Mouse (Mus musculus): ENCODE measurements around the gene Nrbf2. TPM values are rescaled to one million over a fixed set of nuclear protein-coding genes. Genes with fewer than 3 reads are reported as not detected.

Gene Nrbf2
- polyA plus RNA-seq, 1 experiment: 8.5 TPM

- no peak overlapping the region for H3K27ac ChIP-seq (ENCODE audit: insufficient read depth, low read length)
- no peak overlapping the region for H3K4me3 ChIP-seq (ENCODE audit: extremely low read depth, insufficient read depth, insufficient read length)
- peaks cover 46% of the 10 kb centered on the region for H3K36me3 ChIP-seq (ENCODE audit: control insufficient read depth, insufficient read depth, low read length)
- no peak for DNase-seq (ENCODE audit: low read depth in 1 of 2, low spot score in 2 of 2)
- no peaks in the 10 kb centered on the region for H3K27me3 ChIP-seq (ENCODE audit: control insufficient read depth, insufficient read depth, low read length)
- TF ChIP-seq POLR2A (IDR thresholded peaks at IDR 0.05; ENCODE audit: low read depth, low read length) (no peak), CTCF (IDR thresholded peaks at IDR 0.05; ENCODE audit: extremely low read depth, insufficient read depth, insufficient read length, insufficient replicate concordance) (no peak)
- H3K4me1 ChIP-seq (ENCODE audit: control insufficient read depth, insufficient read depth, insufficient read length): no peaks in the 10 kb centered on the region; the same call in 1 of the 2 replicates
- 67% methylated on average over 3 of the region's 4 CpGs for WGBS
Measured at GRCm38 (mm10) chr10:67223942-67224341, 61.2 kb downstream of the Nrbf2 start.

DNA sequence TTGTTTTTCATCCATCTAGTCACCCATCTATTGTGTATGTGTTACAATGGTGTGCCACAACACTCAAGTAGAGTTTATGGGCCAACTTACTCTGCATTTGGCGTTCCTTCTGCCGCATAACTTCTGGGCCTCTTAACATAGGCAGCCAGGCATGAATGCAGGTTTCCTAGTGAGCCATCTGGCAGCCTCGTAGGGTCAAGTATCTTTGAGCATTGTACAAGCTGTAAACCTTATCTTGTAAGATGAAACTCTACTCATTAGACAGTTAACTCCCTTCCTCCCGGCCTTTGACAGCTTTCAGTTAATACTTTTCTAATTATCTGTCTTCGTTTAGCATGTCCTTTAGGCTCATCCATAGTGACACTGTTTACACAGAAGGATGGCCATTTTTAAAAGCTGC lies 63.8 kb downstream of the Nrbf2 start:
- no peak overlapping the region for H3K4me3 ChIP-seq (ENCODE audit: extremely low read depth, insufficient read depth, insufficient read length)
- no peak for TF ChIP-seq CTCF (IDR thresholded peaks at IDR 0.05; ENCODE audit: extremely low read depth, insufficient read depth, insufficient read length, insufficient replicate concordance)
- no peak for TF ChIP-seq POLR2A (IDR thresholded peaks at IDR 0.05; ENCODE audit: low read depth, low read length)
- no peaks in the 10 kb centered on the region; the same call in 1 of the 2 replicates for H3K4me1 ChIP-seq (ENCODE audit: control insufficient read depth, insufficient read depth, insufficient read length)
- no peaks in the 10 kb centered on the region for H3K27me3 ChIP-seq (ENCODE audit: control insufficient read depth, insufficient read depth, low read length)
- no peak for DNase-seq (ENCODE audit: low read depth in 1 of 2, low spot score in 2 of 2)
- 70% methylated on average over 5 of the region's 5 CpGs for WGBS
- H3K27ac ChIP-seq (ENCODE audit: insufficient read depth, low read length): no peak overlapping the region
- H3K36me3 ChIP-seq (ENCODE audit: control insufficient read depth, insufficient read depth, low read length): peaks cover 49% of the 10 kb centered on the region

- H3K4me3 ChIP-seq (ENCODE audit: extremely low read depth, insufficient read depth, insufficient read length): no peak overlapping the region
- TF ChIP-seq POLR2A (IDR thresholded peaks at IDR 0.05; ENCODE audit: low read depth, low read length) (no peak), CTCF (IDR thresholded peaks at IDR 0.05; ENCODE audit: extremely low read depth, insufficient read depth, insufficient read length, insufficient replicate concordance) (no peak)
- no peak overlapping the region for H3K27ac ChIP-seq (ENCODE audit: insufficient read depth, low read length)
- H3K27me3 ChIP-seq (ENCODE audit: control insufficient read depth, insufficient read depth, low read length): no peaks in the 10 kb centered on the region
- DNase-seq (ENCODE audit: low read depth in 1 of 2, low spot score in 2 of 2): no peak
- 90% methylated on average over 4 of the region's 4 CpGs for WGBS
- H3K36me3 ChIP-seq (ENCODE audit: control insufficient read depth, insufficient read depth, low read length): peaks cover 44% of the 10 kb centered on the region
- no peaks in the 10 kb centered on the region; the same call in 1 of the 2 replicates for H3K4me1 ChIP-seq (ENCODE audit: control insufficient read depth, insufficient read depth, insufficient read length)
Measured at GRCm38 (mm10) chr10:67220251-67220650, 64.9 kb downstream of the Nrbf2 start.

DNA sequence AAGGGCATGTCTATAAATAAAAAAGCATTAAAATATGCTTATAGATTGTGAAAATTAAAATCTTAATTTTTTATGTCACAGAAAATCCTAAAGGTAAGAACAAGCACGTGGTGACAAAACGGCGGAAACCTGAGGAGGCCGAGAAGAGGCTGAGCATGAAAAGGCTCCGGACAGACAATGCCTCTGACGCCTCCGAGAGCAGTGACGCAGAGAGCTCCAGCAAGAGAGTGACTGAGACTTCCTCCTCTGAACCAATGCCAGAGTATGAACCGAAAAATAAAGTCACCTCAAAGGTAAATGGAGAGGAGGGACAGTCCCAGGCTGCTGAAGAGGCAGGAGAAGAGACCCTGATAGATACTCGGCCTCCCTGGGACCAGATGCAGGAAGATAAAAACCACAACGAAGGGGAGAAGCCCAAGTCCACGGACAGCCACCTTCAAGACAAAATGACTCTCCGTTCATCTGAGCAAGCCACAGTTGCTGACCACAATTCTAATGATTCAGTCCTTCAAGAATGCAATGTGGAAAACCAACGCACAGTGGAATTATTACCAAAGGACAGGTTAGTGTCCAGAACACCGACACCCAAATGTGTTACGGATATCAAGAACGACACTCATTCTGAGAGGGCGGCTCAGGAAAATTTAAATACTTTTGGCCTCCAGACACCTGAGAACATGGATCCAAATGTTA lies 66.1 kb downstream of the Nrbf2 start:
- Histone ChIP-seq H3K27me3 (ENCODE audit: control insufficient read depth, insufficient read depth, low read length) (no peaks in the 10 kb centered on the region), H3K4me1 (ENCODE audit: control insufficient read depth, insufficient read depth, insufficient read length) (peaks cover 2% of the 10 kb centered on the region; the same call in 1 of the 2 replicates), H3K27ac (ENCODE audit: insufficient read depth, low read length) (no peak overlapping the region), H3K36me3 (ENCODE audit: control insufficient read depth, insufficient read depth, low read length) (peaks cover 35% of the 10 kb centered on the region), H3K4me3 (ENCODE audit: extremely low read depth, insufficient read depth, insufficient read length) (no peak overlapping the region)
- no peak for DNase-seq (ENCODE audit: low read depth in 1 of 2, low spot score in 2 of 2)
- TF ChIP-seq CTCF (IDR thresholded peaks at IDR 0.05; ENCODE audit: extremely low read depth, insufficient read depth, insufficient read length, insufficient replicate concordance) (no peak), POLR2A (IDR thresholded peaks at IDR 0.05; ENCODE audit: low read depth, low read length) (no peak)
- 84% methylated on average over 18 of the region's 18 CpGs for WGBS

DNA sequence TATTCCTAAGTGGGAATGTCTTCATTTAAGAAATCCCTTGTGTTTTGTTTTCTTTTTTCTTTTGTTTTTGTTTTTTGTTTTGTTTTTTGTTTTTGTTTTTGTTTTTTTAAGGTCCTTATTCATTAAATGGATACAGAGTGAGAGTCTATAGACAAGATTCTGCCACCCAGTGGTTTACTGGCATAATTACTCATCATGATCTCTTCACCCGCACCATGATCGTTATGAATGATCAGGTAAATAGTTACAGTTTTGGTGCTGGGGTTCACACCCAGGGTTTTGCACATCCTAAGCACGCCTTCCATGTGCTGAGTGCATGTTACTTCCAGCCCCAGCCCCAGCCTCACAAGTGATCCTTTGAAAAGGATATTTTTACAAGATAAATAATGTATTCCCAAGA lies 68.2 kb downstream of the Nrbf2 start:
- no peak for DNase-seq (ENCODE audit: low read depth in 1 of 2, low spot score in 2 of 2)
- 79% methylated on average over 3 of the region's 3 CpGs for WGBS
- H3K27ac ChIP-seq (ENCODE audit: insufficient read depth, low read length): no peak overlapping the region
- H3K36me3 ChIP-seq (ENCODE audit: control insufficient read depth, insufficient read depth, low read length): peaks cover 31% of the 10 kb centered on the region
- H3K4me1 ChIP-seq (ENCODE audit: control insufficient read depth, insufficient read depth, insufficient read length): peaks cover 2% of the 10 kb centered on the region; the same call in 1 of the 2 replicates
- H3K4me3 ChIP-seq (ENCODE audit: extremely low read depth, insufficient read depth, insufficient read length): no peak overlapping the region
- no peaks in the 10 kb centered on the region for H3K27me3 ChIP-seq (ENCODE audit: control insufficient read depth, insufficient read depth, low read length)
- TF ChIP-seq CTCF (IDR thresholded peaks at IDR 0.05; ENCODE audit: extremely low read depth, insufficient read depth, insufficient read length, insufficient replicate concordance): no peak
- TF ChIP-seq POLR2A (IDR thresholded peaks at IDR 0.05; ENCODE audit: low read depth, low read length): no peak

Other genes starting within 250 kb of the Nrbf2 start
- gene Jmjd1c, start 189.2 kb downstream of the Nrbf2 start, polyA plus RNA-seq (2012; rRNA removed): 14.4 and 16.0 TPM in 2 replicates
- 8.6 and 9.0 TPM in 2 replicates for gene Reep3, start 188.4 kb downstream of the Nrbf2 start, polyA plus RNA-seq (2012; rRNA removed)

Measured in spleen, adult 2 months (tissue).